Mouse (Mus musculus) liver, adult 2 months (tissue): Measurements from ENCODE around the gene Slc9b1.
A peak's percentile ranks its signal among the peaks of the same experiment; 100 is the strongest.

Experiments
- CTCF ChIP-seq: fragments of 200-500 bp; IDR thresholded peaks from 2 replicates; pipeline ENCODE4 v1.5.1; 2011; ENCODE audit warnings: low read depth, low read length, control low read depth
- POLR2A ChIP-seq: fragments of 200-500 bp; IDR thresholded peaks from 2 replicates; pipeline ENCODE4 v1.6.1; 2011; ENCODE audit warnings: low read length, control low read depth; ENCODE audit not compliant: insufficient read depth; ENCODE audit errors: extremely low read depth

DNA sequence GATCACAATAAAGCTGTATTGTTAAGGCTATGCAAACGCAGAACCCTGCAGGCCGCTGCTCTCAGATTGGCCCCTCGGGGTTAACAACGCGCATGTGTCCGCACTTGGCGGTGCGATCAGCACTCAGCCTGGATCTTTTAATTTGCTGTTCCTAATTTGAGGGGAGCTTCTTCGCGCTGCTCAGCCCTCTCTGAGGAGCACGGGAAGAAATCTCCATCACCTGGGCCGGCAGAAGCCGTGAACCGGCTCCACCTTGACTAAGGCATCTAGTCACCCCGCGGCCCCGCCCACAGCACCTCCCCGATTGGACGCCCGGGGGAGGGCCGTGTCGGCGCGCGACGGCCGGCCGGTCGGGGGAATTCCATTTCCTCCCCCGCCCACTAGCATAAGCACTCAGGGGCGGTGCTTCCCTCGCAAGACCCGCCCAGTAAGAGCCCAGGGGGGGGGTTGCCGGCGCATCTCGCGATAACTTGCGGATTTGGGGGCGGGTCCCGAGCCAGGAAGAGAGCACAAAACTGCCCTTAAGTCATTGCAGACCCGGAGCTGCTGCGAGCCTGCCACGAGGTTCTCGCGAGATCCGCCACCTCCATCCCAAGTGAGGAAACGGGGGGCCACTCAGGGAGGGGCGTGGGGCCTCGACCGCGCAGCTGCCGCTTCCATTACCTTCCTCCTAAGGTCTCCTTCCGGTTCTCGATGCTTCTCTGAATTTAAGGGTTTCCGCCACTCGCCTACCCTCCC, 90.1 kb downstream of the Slc9b1 start, which contains the start of gene Ube2d3:
- TF ChIP-seq CTCF (no peak), POLR2A (peak; percentile 43; the same call in 1 of the 2 replicates)
